Mouse (Mus musculus): ENCODE measurements around the gene Grasp. TPM values are rescaled to one million over a fixed set of nuclear protein-coding genes. Genes with fewer than 3 reads are reported as not detected.

Grasp gene
- total and polyA plus RNA-seq, 3 experiments: 0.09 to 0.16 TPM; not detected in 1

DNA sequence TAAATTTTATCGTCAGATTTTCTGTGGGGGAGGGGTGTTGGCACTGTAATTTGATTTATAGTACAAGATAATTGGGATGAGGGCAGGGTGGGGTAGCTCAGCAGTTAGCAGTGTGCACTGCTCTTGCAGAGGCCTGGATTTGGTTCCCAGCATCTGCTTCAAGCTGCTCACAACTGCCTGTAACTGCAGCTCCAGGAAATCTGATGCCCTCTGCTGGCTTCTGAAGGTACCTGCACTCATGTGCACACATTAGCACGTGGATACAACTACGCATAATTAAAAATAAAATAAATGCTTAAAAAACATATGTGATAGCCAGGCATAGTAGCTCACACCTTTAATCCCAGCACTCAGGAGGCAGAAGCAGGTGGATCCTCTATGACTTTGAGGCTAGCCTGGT, 38.4 kb upstream of the Grasp start:
- DNase-seq (ENCODE audit: low spot score): no peak
- Histone ChIP-seq H3K9me3 (replicated peaks) (peaks cover 66% of the 10 kb centered on the region), H3K36me3 (replicated peaks) (no peaks in the 10 kb centered on the region), H3K4me1 (ENCODE audit: insufficient read depth, low read depth, low read length) (no peaks in the 10 kb centered on the region), H3K27me3 (ENCODE audit: insufficient read depth, low read length) (no peaks in the 10 kb centered on the region), H3K4me3 (ENCODE audit: low read depth, low read length) (no peak overlapping the region)
- TF ChIP-seq GATA1 (IDR thresholded peaks at IDR 0.05; ENCODE audit: borderline replicate concordance, low read length) (no peak), GATA2 (IDR thresholded peaks at IDR 0.05; ENCODE audit: borderline replicate concordance, low read depth, low read length) (no peak), TAL1 (conservative IDR thresholded peaks at IDR 0.05; ENCODE audit: low read depth, low read length) (no peak), POLR2AphosphoS5 (IDR thresholded peaks at IDR 0.05; ENCODE audit: insufficient replicate concordance, low read depth, low read length) (no peak), CTCF (IDR thresholded peaks at IDR 0.05; ENCODE audit: low read depth, low read length) (no peak)
- no peak for ATAC-seq (ENCODE audit: extremely low read depth, insufficient number of reproducible peaks, low FRiP score, poor library complexity, severe bottlenecking)

DNA sequence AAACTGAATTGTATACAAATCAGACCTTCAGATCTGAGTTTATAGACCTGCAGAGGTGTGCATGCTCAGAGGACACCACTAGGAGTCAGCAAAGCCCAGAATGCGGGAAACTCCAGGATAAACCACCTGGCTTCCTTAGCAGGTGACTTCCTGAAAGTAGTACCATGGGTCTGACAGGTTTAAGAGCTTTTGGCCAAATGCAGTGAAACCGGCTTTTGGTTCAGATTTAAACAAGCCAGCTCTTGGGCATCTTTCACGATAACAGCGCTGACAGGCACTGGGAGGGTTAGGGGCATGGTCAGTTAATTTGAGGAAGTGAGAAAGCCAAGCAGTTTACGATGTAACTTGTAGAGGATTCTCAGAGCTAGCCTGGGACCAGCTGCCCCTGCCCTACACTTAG, 36.1 kb upstream of the Grasp start:
- Histone ChIP-seq H3K27me3 (ENCODE audit: insufficient read depth, low read length) (no peaks in the 10 kb centered on the region), H3K36me3 (replicated peaks) (no peaks in the 10 kb centered on the region), H3K9me3 (replicated peaks) (peaks cover 71% of the 10 kb centered on the region), H3K4me1 (ENCODE audit: insufficient read depth, low read depth, low read length) (no peaks in the 10 kb centered on the region), H3K4me3 (ENCODE audit: low read depth, low read length) (no peak overlapping the region)
- DNase-seq (ENCODE audit: low spot score): no peak
- no peak for ATAC-seq (ENCODE audit: extremely low read depth, insufficient number of reproducible peaks, low FRiP score, poor library complexity, severe bottlenecking)
- TF ChIP-seq GATA2 (IDR thresholded peaks at IDR 0.05; ENCODE audit: borderline replicate concordance, low read depth, low read length) (no peak), GATA1 (IDR thresholded peaks at IDR 0.05; ENCODE audit: borderline replicate concordance, low read length) (no peak), CTCF (IDR thresholded peaks at IDR 0.05; ENCODE audit: low read depth, low read length) (no peak), TAL1 (conservative IDR thresholded peaks at IDR 0.05; ENCODE audit: low read depth, low read length) (no peak), POLR2AphosphoS5 (IDR thresholded peaks at IDR 0.05; ENCODE audit: insufficient replicate concordance, low read depth, low read length) (no peak)

DNA sequence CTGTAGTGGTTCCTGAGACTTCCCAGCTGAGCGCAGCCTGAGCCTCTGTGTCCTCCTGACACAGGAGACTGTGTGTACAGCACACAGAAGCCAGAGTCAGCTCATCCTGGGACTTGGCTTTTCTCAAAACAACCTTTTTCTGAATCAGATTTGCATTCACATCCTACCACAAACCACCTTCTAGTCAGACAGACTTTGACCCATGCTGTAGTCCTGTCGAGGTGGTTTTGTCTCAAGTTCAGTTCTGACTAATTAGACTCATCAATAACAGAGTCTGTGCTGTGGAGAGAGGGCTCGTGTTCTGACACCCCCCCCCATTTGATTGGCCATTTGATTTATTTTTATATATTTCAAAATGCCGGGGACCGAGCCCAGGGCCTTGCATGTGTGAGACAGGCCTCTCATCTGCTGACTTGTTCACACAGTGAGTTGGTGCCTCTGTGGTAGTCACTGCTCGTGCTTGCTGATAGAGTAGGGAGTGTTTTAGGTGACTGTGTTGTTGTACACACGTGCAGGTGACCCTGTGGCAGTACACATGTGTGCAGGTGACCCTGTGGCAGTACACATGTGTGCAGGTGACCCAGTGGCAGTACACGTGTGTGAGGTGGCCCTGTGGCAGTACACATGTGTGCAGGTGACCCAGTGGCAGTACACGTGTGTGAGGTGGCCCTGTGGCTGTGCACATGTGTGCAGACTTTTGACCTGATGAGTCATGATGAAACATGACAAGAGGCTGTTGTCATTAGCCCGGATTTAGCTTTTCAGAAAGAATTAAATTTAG, 33.8 kb upstream of the Grasp start:
- ATAC-seq (ENCODE audit: extremely low read depth, insufficient number of reproducible peaks, low FRiP score, poor library complexity, severe bottlenecking): no peak

DNA sequence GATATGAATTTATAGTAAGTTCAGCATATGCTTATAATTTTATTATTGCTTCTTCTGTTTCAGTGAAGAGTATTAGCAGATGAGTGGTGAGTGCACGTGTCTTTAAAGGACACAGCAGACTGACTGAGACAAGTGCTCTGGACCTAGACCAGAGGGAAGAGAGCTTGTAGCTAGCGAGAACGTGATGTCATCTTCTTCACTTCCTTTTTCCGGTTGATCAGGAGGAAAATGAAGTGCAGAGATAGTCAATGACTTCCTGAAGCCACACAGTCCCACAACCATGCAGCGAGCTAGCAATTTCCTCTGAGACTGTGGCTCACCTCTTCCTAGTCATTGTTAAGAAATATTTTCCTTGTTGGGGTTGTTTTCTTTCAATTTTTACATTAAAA, 33.2 kb upstream of the Grasp start:
- TF ChIP-seq GATA1 (IDR thresholded peaks at IDR 0.05; ENCODE audit: borderline replicate concordance, low read length) (no peak), CTCF (IDR thresholded peaks at IDR 0.05; ENCODE audit: low read depth, low read length) (no peak), GATA2 (IDR thresholded peaks at IDR 0.05; ENCODE audit: borderline replicate concordance, low read depth, low read length) (no peak), TAL1 (conservative IDR thresholded peaks at IDR 0.05; ENCODE audit: low read depth, low read length) (no peak), POLR2AphosphoS5 (IDR thresholded peaks at IDR 0.05; ENCODE audit: insufficient replicate concordance, low read depth, low read length) (no peak)
- ATAC-seq (ENCODE audit: extremely low read depth, insufficient number of reproducible peaks, low FRiP score, poor library complexity, severe bottlenecking) (no peak), DNase-seq (ENCODE audit: low spot score) (no peak)
- no peaks in the 10 kb centered on the region for H3K36me3 ChIP-seq (replicated peaks)
- H3K27me3 ChIP-seq (ENCODE audit: insufficient read depth, low read length): no peaks in the 10 kb centered on the region
- peaks cover 84% of the 10 kb centered on the region for H3K9me3 ChIP-seq (replicated peaks)
- H3K4me3 ChIP-seq (ENCODE audit: low read depth, low read length): no peak overlapping the region
- no peaks in the 10 kb centered on the region for H3K4me1 ChIP-seq (ENCODE audit: insufficient read depth, low read depth, low read length)

More for the DNA sequence above, 33.8 kb upstream of the Grasp start:
- Histone ChIP-seq H3K4me3 (ENCODE audit: low read depth, low read length) (no peak overlapping the region), H3K27me3 (ENCODE audit: insufficient read depth, low read length) (no peaks in the 10 kb centered on the region), H3K9me3 (replicated peaks) (peaks cover 81% of the 10 kb centered on the region), H3K4me1 (ENCODE audit: insufficient read depth, low read depth, low read length) (no peaks in the 10 kb centered on the region), H3K36me3 (replicated peaks) (no peaks in the 10 kb centered on the region)
- DNase-seq (ENCODE audit: low spot score): no peak
- no peak for TF ChIP-seq CTCF (IDR thresholded peaks at IDR 0.05; ENCODE audit: low read depth, low read length)
- TF ChIP-seq POLR2AphosphoS5 (IDR thresholded peaks at IDR 0.05; ENCODE audit: insufficient replicate concordance, low read depth, low read length): no peak
- TF ChIP-seq TAL1 (conservative IDR thresholded peaks at IDR 0.05; ENCODE audit: low read depth, low read length): no peak
- no peak for TF ChIP-seq GATA1 (IDR thresholded peaks at IDR 0.05; ENCODE audit: borderline replicate concordance, low read length)

DNA sequence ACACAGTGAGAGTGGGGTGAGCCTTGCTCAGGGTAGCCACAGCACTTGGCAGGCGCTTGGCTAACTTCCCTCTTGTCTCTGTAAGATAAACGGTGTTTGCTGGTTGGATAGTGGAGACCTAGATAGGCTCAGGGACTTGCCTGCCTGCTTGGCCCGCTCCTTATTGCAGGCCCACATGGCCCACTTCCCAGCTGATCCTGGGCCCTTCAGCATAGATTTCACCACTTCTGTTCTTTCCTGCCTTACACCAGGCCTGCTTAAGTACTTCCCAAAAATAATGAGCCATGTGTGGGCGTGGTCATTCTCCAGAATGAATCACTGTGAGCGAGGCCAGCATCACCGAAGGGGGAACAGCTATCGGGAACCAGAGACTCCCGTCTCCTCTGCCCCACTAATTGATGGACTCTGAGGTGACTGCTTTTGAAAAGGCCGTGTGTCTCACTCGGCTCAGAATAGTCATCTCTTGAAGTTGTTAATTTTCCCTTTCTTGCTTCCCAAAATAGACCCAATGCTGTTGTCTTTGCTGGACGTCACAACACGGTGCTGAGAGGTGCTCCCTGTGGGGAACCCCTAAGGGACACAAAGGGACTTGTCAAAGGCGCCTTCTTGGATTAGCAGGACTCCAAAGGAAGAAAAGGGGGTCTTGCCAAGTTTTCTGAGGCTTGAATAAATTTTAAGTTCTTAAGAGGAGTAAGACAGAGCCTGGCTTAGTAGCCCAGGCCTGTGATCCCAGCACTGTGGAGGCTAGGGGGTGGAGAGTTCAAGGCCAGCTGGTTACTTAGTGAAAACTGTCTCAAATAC, 32.3 kb upstream of the Grasp start:
- TF ChIP-seq GATA2 (IDR thresholded peaks at IDR 0.05; ENCODE audit: borderline replicate concordance, low read depth, low read length): no peak
- no peak for TF ChIP-seq GATA1 (IDR thresholded peaks at IDR 0.05; ENCODE audit: borderline replicate concordance, low read length)
- no peak for TF ChIP-seq POLR2AphosphoS5 (IDR thresholded peaks at IDR 0.05; ENCODE audit: insufficient replicate concordance, low read depth, low read length)
- no peak for TF ChIP-seq TAL1 (conservative IDR thresholded peaks at IDR 0.05; ENCODE audit: low read depth, low read length)
- no peak for TF ChIP-seq CTCF (IDR thresholded peaks at IDR 0.05; ENCODE audit: low read depth, low read length)
- H3K9me3 ChIP-seq (replicated peaks): peaks cover 85% of the 10 kb centered on the region
- no peaks in the 10 kb centered on the region for H3K4me1 ChIP-seq (ENCODE audit: insufficient read depth, low read depth, low read length)
- no peaks in the 10 kb centered on the region for H3K36me3 ChIP-seq (replicated peaks)
- H3K27me3 ChIP-seq (ENCODE audit: insufficient read depth, low read length): no peaks in the 10 kb centered on the region
- DNase-seq (ENCODE audit: low spot score): no peak
- no peak overlapping the region for H3K4me3 ChIP-seq (ENCODE audit: low read depth, low read length)
- no peak for ATAC-seq (ENCODE audit: extremely low read depth, insufficient number of reproducible peaks, low FRiP score, poor library complexity, severe bottlenecking)

DNA sequence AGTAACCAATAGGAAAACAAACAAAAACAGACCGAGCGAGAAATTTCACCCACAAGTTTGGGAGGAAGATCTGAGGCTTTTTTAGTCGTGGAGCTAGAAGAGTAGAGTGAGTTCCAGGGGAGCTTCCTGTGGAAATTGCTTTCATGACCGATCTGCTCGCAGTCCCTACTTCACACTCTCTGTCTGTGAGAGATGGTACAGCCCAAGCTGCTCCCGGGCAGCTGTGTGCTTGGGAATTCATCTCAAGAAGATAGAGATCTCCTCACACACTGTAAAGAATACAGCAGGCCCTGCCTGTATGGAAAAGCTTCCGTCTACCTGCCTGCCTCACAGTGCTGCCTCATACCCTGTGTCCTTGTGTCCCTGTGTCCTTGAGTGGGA, 31.7 kb upstream of the Grasp start:
- ATAC-seq (ENCODE audit: extremely low read depth, insufficient number of reproducible peaks, low FRiP score, poor library complexity, severe bottlenecking) (no peak), DNase-seq (ENCODE audit: low spot score) (no peak)
- no peaks in the 10 kb centered on the region for H3K36me3 ChIP-seq (replicated peaks)
- no peak for TF ChIP-seq TAL1 (conservative IDR thresholded peaks at IDR 0.05; ENCODE audit: low read depth, low read length)
- no peak for TF ChIP-seq GATA2 (IDR thresholded peaks at IDR 0.05; ENCODE audit: borderline replicate concordance, low read depth, low read length)
- TF ChIP-seq GATA1 (IDR thresholded peaks at IDR 0.05; ENCODE audit: borderline replicate concordance, low read length): no peak
- no peak for TF ChIP-seq CTCF (IDR thresholded peaks at IDR 0.05; ENCODE audit: low read depth, low read length)
- TF ChIP-seq POLR2AphosphoS5 (IDR thresholded peaks at IDR 0.05; ENCODE audit: insufficient replicate concordance, low read depth, low read length): no peak
- H3K4me3 ChIP-seq (ENCODE audit: low read depth, low read length): no peak overlapping the region
- H3K27me3 ChIP-seq (ENCODE audit: insufficient read depth, low read length): no peaks in the 10 kb centered on the region
- H3K9me3 ChIP-seq (replicated peaks): peaks cover 83% of the 10 kb centered on the region
- H3K4me1 ChIP-seq (ENCODE audit: insufficient read depth, low read depth, low read length): no peaks in the 10 kb centered on the region
